Mouse (Mus musculus) embryonic facial prominence, embryonic 13.5 days (tissue): ENCODE data around the gene Gnb1l. TPM values are rescaled to one million over a fixed set of nuclear protein-coding genes. Genes with fewer than 3 reads are reported as not detected.

Experiments
- ATAC-seq: fragments of 200-750 bp; cut with Nextera tagmentation; 2 replicates; pipeline ENCODE4 v1.8.0; 2017; ENCODE audit warnings: low read depth; ENCODE audit not compliant: insufficient number of reproducible peaks, insufficient read depth, low FRiP score, low TSS enrichment
- H3K27ac ChIP-seq: fragments of 300-500 bp; sonication (generic); 2 replicates; pipeline ENCODE4 v1.5.1; 2015; ENCODE audit warnings: moderate library complexity, mild to moderate bottlenecking, inconsistent platforms
- H3K27me3 ChIP-seq: fragments of 300-500 bp; sonication (generic); 2 replicates; pipeline ENCODE4 v1.6.1; 2015; ENCODE audit warnings: mild to moderate bottlenecking, inconsistent platforms
- H3K36me3 ChIP-seq: fragments of 300-500 bp; sonication (generic); 2 replicates; pipeline ENCODE4 v1.6.1; 2015; ENCODE audit warnings: mild to moderate bottlenecking, inconsistent platforms
- H3K4me1 ChIP-seq: fragments of 300-500 bp; sonication (generic); 2 replicates; pipeline ENCODE4 v1.6.1; 2015; ENCODE audit warnings: inconsistent platforms
- H3K4me2 ChIP-seq: fragments of 300-500 bp; sonication (generic); 2 replicates; pipeline ENCODE4 v1.6.1; 2015; ENCODE audit warnings: moderate library complexity, mild to moderate bottlenecking, inconsistent platforms
- H3K4me3 ChIP-seq: fragments of 300-500 bp; sonication (generic); 2 replicates; pipeline ENCODE4 v1.5.1; 2015; ENCODE audit warnings: mild to moderate bottlenecking, inconsistent platforms
- H3K9ac ChIP-seq: fragments of 300-500 bp; sonication (generic); 2 replicates; pipeline ENCODE4 v1.6.1; 2015; ENCODE audit warnings: mild to moderate bottlenecking, inconsistent platforms
- H3K9me3 ChIP-seq: fragments of 300-500 bp; sonication (generic); 2 replicates; pipeline ENCODE4 v1.6.1; 2016; ENCODE audit warnings: inconsistent platforms
- WGBS: fragments of 180-500 bp; shearing (Covaris S2); methylation state at CpG from one replicate; pipeline ENCODE4 v1.1.7; 2015; ENCODE audit warnings: mixed read lengths; 5-methylcytosine and 5-hydroxymethylcytosine counted together
- polyA plus RNA-seq: library from polyadenylated mRNA; unstranded; fragments of >200 nt; fragmentation: Nextera tagmentation; extraction: Ambion mirVana; gene quantifications from 2 replicates; pipeline ENCODE4 v1.2.1, GENCODE M21; 2015

The Gnb1l gene
- polyA plus RNA-seq, 1 experiment from 2014 or later: 19.7 TPM

DNA sequence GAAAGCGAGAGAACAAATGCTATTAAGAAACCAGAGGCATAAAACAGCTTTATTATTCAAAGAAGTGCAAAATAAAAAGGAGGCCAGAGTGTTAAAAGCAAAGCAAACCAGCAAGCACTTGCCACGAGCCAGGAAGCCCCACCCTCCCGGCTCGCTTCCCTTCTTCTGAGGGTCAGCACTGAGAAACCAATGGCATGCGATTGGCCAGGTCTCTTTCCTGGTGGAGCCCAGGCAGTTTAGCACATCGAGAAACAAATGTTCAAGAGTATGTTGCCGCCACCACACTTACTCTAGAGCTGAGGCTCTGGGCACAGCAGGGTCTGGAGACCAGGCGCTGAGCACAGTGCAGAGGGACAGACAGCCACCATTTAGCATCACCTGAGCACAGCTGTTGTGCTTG, 35.9 kb upstream of the Gnb1l start:
- Histone ChIP-seq H3K4me1 (peaks cover 41% of the 10 kb centered on the region), H3K4me3 (no peak overlapping the region), H3K9ac (no peak overlapping the region), H3K4me2 (no peak overlapping the region), H3K9me3 (no peaks in the 10 kb centered on the region), H3K27ac (no peak overlapping the region), H3K36me3 (no peaks in the 10 kb centered on the region), H3K27me3 (0 out of 2 replicates have a peak, but pooled peaks cover 5% of the 10 kb centered on the region)
- 51% methylated on average over 8 of the region's 8 CpGs for WGBS
- no peak for ATAC-seq

DNA sequence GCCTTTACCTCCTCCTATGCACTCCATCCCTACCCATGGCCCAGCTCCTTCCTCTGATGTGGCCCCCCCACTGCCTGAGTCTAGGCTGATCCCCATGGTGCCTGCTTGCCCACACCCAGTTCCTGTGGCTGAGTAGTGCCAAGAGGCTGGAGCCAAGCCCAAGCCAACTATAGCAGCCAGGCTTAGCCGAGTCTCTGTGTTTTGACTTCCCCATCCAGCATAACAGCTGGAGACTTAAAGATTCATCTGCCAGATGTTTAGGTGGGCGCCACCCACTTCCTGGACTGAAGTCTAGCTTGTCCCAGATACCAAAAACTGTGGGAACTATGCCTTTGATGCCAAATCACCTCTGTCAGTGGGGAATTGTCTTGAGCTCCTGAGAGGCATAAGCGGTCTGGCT, 34.2 kb upstream of the Gnb1l start:
- Histone ChIP-seq H3K9me3 (no peaks in the 10 kb centered on the region), H3K27ac (peak overlapping the region; percentile 11; the same call in 1 of the 2 replicates), H3K4me2 (no peak overlapping the region), H3K9ac (no peak overlapping the region), H3K36me3 (0 out of 2 replicates have a peak, but pooled peaks cover 5% of the 10 kb centered on the region), H3K4me3 (no peak overlapping the region), H3K27me3 (0 out of 2 replicates have a peak, but pooled peaks cover 5% of the 10 kb centered on the region), H3K4me1 (peaks cover 32% of the 10 kb centered on the region)
- WGBS: 59% methylated on average over 3 of the region's 3 CpGs
- ATAC-seq: no peak

DNA sequence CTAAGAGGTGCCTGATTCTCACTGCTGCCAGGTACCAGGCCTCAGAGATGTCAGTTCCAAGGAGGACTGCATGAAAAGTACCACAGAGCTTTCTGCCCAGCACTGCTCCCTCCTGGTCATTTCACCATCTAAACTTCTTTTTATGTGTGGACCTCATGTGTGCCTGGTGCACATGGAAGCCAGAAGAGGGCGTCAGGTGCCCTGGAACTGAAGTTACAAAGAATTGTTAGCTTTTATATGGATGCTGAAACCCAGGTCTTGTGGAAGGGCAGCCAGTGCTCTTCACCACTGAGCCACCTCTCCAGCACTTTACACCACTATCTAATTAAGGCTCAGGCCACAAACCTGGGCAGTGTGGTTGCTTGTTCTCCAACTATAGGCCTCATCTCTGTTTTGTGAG, 27.7 kb upstream of the Gnb1l start:
- ATAC-seq: no peak
- H3K4me2 ChIP-seq: no peak overlapping the region
- 0 out of 2 replicates have a peak overlapping the region, but pooled peaks have one; percentile 12 for H3K27ac ChIP-seq
- 44% methylated on average over 1 of the region's 1 CpGs for WGBS
- peaks cover 15% of the 10 kb centered on the region; the same call in 1 of the 2 replicates for H3K4me1 ChIP-seq
- no peak overlapping the region for H3K9ac ChIP-seq
- no peaks in the 10 kb centered on the region for H3K9me3 ChIP-seq
- peaks cover 8% of the 10 kb centered on the region; the same call in 1 of the 2 replicates for H3K36me3 ChIP-seq
- H3K27me3 ChIP-seq: no peaks in the 10 kb centered on the region
- no peak overlapping the region for H3K4me3 ChIP-seq

DNA sequence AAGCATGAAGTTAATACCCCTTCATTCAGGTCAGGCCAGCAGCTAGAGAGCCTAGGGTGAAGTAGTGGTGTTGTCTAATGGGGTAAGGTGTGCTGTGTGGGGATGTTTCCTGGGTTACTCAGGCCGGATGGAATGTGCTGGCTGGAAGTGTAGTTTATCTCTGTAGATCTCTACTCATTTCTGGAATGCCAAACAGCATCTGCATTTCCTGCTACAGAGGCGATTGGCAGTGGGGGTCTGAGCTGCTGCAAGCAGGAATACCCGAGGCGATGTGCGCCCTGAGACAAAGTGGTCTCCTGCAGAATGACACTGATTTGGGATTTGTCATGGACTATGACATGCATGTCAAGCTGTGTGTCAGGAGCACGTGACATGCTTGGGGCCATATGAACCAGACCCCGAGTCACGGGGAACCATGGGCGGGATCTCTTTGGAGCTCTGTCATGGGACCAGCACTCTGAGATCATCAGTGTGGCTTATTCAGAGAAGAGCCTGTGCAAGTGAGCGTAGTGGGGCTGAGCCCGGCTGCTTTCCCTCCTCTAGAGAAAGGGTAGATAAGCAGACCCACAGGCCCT, 27.0 kb upstream of the Gnb1l start:
- no peaks in the 10 kb centered on the region for H3K9me3 ChIP-seq
- H3K9ac ChIP-seq: no peak overlapping the region
- 53% methylated on average over 11 of the region's 11 CpGs for WGBS
- H3K4me2 ChIP-seq: no peak overlapping the region
- no peak for ATAC-seq
- H3K4me3 ChIP-seq: no peak overlapping the region
- 0 out of 2 replicates have a peak overlapping the region, but pooled peaks have one; percentile 12 for H3K27ac ChIP-seq
- peaks cover 15% of the 10 kb centered on the region; the same call in 1 of the 2 replicates for H3K4me1 ChIP-seq
- peaks cover 8% of the 10 kb centered on the region; the same call in 1 of the 2 replicates for H3K36me3 ChIP-seq
- no peaks in the 10 kb centered on the region for H3K27me3 ChIP-seq

DNA sequence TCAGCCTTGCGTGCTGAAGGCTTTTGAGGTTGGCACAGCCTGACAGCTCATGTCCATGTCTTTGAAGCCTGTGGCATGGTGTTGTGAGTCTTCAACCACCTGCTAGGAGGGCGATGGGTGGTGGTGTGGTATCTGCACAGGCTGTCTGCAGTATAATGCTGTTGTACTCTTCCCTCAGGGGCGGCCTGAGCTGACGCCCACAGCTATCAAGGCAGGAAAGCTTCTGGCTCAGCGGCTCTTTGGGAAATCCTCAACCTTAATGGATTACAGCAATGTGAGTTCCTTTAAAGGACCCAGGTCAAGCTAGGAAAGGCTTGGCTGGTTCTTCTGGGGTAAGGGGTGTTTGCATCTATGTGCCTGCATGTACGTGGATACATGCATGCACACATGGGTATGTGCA, 26.5 kb upstream of the Gnb1l start:
- H3K9me3 ChIP-seq: no peaks in the 10 kb centered on the region
- no peak for ATAC-seq
- no peak overlapping the region for H3K4me3 ChIP-seq
- peaks cover 8% of the 10 kb centered on the region; the same call in 1 of the 2 replicates for H3K36me3 ChIP-seq
- no peak overlapping the region for H3K4me2 ChIP-seq
- H3K4me1 ChIP-seq: peaks cover 15% of the 10 kb centered on the region; the same call in 1 of the 2 replicates
- H3K27me3 ChIP-seq: no peaks in the 10 kb centered on the region
- 80% methylated on average over 6 of the region's 6 CpGs for WGBS
- H3K27ac ChIP-seq: 0 out of 2 replicates have a peak overlapping the region, but pooled peaks have one; percentile 12
- no peak overlapping the region for H3K9ac ChIP-seq

DNA sequence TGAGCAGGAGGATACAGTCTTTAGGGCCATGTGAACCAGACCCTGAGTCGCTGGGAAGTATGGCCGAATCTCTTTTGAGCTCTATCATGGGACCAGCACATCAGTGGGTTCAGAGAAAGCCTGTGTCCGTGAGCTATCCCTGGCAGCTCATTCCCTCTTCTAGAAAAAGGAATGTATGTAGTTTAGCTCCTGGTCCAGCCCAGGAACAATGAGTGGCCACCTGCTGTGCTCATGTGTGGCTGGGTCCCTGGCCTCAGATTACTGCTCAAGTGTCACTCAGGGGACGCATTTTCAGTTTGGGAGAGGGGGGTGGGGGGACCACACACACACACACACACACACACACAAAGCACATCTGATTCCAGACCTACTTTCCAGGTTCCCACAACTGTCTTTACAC, 26.1 kb upstream of the Gnb1l start:
- Histone ChIP-seq H3K4me2 (no peak overlapping the region), H3K27ac (no peak overlapping the region), H3K27me3 (no peaks in the 10 kb centered on the region), H3K4me1 (peaks cover 15% of the 10 kb centered on the region; the same call in 1 of the 2 replicates), H3K4me3 (no peak overlapping the region), H3K9ac (no peak overlapping the region), H3K36me3 (peaks cover 8% of the 10 kb centered on the region; the same call in 1 of the 2 replicates), H3K9me3 (no peaks in the 10 kb centered on the region)
- WGBS: 78% methylated on average over 4 of the region's 4 CpGs
- no peak for ATAC-seq

DNA sequence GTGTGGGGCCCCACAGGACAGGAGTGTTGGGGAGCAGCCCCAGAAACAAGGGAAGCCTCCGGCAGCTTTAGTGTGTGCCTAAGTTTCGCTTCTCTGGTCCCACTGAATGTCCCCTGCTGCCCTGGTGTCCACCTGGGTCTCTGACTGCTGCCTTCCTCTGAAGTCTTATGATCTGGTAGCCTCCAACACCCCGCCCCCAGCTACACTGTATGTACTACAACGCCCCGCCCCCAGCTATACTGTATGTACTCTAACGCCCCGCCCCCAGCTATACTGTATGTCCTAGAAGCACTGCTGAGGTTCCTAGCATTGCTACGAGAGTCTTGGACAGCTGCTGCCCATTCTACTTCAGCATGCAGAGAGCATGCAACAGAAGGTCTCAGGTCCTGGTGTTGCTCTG, 25.5 kb upstream of the Gnb1l start:
- no peak for ATAC-seq
- Histone ChIP-seq H3K4me3 (no peak overlapping the region), H3K27me3 (no peaks in the 10 kb centered on the region), H3K4me1 (peaks cover 15% of the 10 kb centered on the region), H3K4me2 (no peak overlapping the region), H3K27ac (no peak overlapping the region), H3K9ac (no peak overlapping the region), H3K9me3 (no peaks in the 10 kb centered on the region), H3K36me3 (peaks cover 10% of the 10 kb centered on the region; the same call in 1 of the 2 replicates)
- 88% methylated on average over 8 of the region's 8 CpGs for WGBS

- Histone ChIP-seq H3K27ac (no peak overlapping the region), H3K4me3 (no peak overlapping the region), H3K9ac (no peak overlapping the region), H3K4me1 (peaks cover 17% of the 10 kb centered on the region), H3K9me3 (no peaks in the 10 kb centered on the region), H3K27me3 (no peaks in the 10 kb centered on the region), H3K4me2 (no peak overlapping the region), H3K36me3 (peaks cover 9% of the 10 kb centered on the region; the same call in 1 of the 2 replicates)
- no peak for ATAC-seq
- 83% methylated on average over 2 of the region's 2 CpGs for WGBS
Observed at GRCm38 (mm10) chr16:18474021-18474420, 24.5 kb upstream of the Gnb1l start.

DNA sequence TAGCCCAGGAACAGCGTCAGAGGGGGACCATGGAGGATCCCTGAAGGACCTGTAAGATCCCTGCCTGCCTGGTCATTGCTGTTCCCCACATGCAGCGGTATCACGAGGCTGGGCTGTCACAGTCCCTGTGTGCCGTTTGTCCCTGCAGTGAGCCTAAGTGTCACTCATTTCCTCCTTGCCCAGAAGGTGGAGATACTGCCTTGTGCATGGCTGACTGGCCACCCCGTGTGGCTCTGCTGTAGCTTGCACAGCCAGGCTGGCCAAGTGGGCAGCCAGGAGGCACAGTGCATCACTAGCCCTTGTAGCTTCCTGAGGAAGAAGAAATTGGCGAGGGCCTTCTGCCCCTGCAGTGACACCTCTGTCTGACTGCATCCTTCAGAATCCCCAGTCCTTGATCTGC, 20.5 kb upstream of the Gnb1l start:
- H3K4me1 ChIP-seq: peaks cover 19% of the 10 kb centered on the region
- no peak overlapping the region for H3K4me3 ChIP-seq
- H3K9ac ChIP-seq: no peak overlapping the region
- no peak for ATAC-seq
- H3K4me2 ChIP-seq: no peak overlapping the region
- no peaks in the 10 kb centered on the region for H3K27me3 ChIP-seq
- H3K27ac ChIP-seq: no peak overlapping the region
- peaks cover 7% of the 10 kb centered on the region; the same call in 1 of the 2 replicates for H3K36me3 ChIP-seq
- H3K9me3 ChIP-seq: no peaks in the 10 kb centered on the region
- WGBS: 65% methylated on average over 6 of the region's 6 CpGs

DNA sequence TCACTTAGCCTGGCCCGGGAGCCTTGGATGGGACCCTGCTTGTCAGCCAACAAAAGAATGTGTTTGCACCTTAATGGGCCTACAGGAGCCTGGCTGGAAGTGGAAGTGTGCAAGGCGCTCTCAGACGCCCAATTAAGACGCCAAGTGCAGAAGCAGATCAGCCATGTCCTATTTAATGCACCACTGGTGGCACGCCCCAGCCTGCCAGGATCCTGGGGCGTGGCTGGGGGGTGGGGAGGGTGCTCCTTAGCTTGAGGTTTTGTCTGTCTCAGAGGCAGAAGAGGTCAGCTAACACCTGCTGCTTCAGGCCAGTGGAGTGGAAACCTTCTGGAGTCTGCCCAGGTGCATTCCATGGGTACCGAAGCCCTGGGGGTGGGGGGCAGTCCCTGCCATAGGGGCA, 18.8 kb upstream of the Gnb1l start:
- no peak for ATAC-seq

DNA sequence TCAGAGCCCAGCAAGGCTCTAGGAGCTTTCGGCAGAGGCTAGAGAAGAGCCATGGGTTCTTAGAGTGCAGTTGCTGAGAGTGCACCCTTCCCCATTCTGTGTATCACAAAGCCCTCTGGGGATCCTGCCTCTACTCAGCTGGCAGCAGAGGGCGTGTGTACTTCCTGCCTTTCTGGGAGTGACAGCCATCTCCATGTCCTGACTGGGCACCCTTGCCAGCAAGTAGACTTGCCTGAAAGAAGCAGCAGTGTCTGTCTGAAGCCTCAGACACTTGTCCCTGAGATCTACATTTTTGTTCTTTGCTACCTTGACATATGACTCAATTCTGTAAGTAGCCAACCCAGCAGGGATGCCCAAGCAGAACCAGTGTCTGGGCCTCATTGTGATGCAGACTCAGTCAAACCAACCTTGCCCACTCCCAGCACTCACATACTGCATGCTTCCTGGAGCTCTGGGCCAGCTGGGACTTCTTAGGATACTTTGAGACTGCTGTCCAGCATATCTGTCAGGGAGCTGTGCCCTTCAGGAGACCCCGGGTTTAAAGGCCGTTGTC, 17.5 kb upstream of the Gnb1l start:
- ATAC-seq: no peak
- Histone ChIP-seq H3K27ac (no peak overlapping the region), H3K4me3 (no peak overlapping the region), H3K27me3 (no peaks in the 10 kb centered on the region), H3K9ac (peak overlapping the region; percentile 28; the same call in 1 of the 2 replicates), H3K9me3 (no peaks in the 10 kb centered on the region), H3K4me1 (peaks cover 34% of the 10 kb centered on the region), H3K36me3 (0 out of 2 replicates have a peak, but pooled peaks cover 5% of the 10 kb centered on the region), H3K4me2 (no peak overlapping the region)
- whole genome bisulfite sequencing: 61% methylated on average over 4 of the region's 4 CpGs

More for the DNA sequence above, 18.8 kb upstream of the Gnb1l start:
- Histone ChIP-seq H3K36me3 (peaks cover 5% of the 10 kb centered on the region; the same call in 1 of the 2 replicates), H3K27ac (peak overlapping the region; percentile 55), H3K9me3 (no peaks in the 10 kb centered on the region), H3K4me3 (no peak overlapping the region), H3K4me2 (no peak overlapping the region), H3K27me3 (no peaks in the 10 kb centered on the region), H3K9ac (0 out of 2 replicates have a peak overlapping the region, but pooled peaks have one; percentile 27), H3K4me1 (peaks cover 32% of the 10 kb centered on the region)
- WGBS: 49% methylated on average over 7 of the region's 7 CpGs

DNA sequence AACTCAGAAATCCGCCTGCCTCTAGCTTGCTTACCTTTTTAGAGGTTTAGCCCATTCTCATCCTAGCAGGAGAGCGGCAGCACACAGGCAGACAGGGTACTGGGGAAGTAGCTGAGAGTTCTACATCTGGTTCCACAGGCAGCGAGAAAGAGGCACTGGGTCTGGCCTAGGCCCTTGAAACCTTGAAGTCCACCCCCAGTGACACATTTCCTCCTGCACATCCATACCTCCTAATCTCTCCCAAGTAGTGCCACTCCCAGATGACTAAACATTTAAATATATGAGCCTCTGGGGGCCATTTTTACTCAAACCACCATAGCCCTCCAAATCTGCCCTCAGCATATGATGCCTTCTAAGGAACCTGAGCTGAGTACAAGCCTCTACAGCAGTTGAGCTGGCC, 16.1 kb upstream of the Gnb1l start:
- no peak overlapping the region for H3K9ac ChIP-seq
- H3K4me1 ChIP-seq: peaks cover 34% of the 10 kb centered on the region
- no peak overlapping the region for H3K27ac ChIP-seq
- 0 out of 2 replicates have a peak, but pooled peaks cover 5% of the 10 kb centered on the region for H3K36me3 ChIP-seq
- H3K4me2 ChIP-seq: no peak overlapping the region
- WGBS: 85% methylated on average over 3 of the region's 3 CpGs
- no peak for ATAC-seq
- no peak overlapping the region for H3K4me3 ChIP-seq
- H3K27me3 ChIP-seq: no peaks in the 10 kb centered on the region
- H3K9me3 ChIP-seq: no peaks in the 10 kb centered on the region
